Mouse (Mus musculus): ENCODE measurements around the gene Sfxn5. TPM values are rescaled to one million over a fixed set of nuclear protein-coding genes. Genes with fewer than 3 reads are reported as not detected.

Sfxn5 gene
- polyA plus RNA-seq, 1 experiment from 2014 or later, result 8.2 TPM

GRCm38 (mm10) chr6:85237595-85238337 is 95.5 kb downstream of the Sfxn5 start:
- no peak for ATAC-seq (ENCODE audit: insufficient number of reproducible peaks, insufficient read depth, low FRiP score, low TSS enrichment, low read depth)
- no peaks in the 10 kb centered on the region for H3K9me3 ChIP-seq
- H3K36me3 ChIP-seq, result no peaks in the 10 kb centered on the region
- H3K27ac ChIP-seq, result no peak overlapping the region
- no peak overlapping the region for H3K4me3 ChIP-seq
- WGBS, result 49% methylated on average over 10 of the region's 10 CpGs
- peaks cover 10% of the 10 kb centered on the region for H3K4me1 ChIP-seq
- H3K4me2 ChIP-seq, result no peak overlapping the region
- no peaks in the 10 kb centered on the region for H3K27me3 ChIP-seq
- H3K9ac ChIP-seq, result no peak overlapping the region

GRCm38 (mm10) chr6:85237001-85237400 is 96.2 kb downstream of the Sfxn5 start:
- 36% methylated on average over 5 of the region's 5 CpGs for WGBS
- no peak overlapping the region for H3K9ac ChIP-seq
- no peaks in the 10 kb centered on the region for H3K9me3 ChIP-seq
- H3K27ac ChIP-seq, result no peak overlapping the region
- no peak for ATAC-seq (ENCODE audit: insufficient number of reproducible peaks, insufficient read depth, low FRiP score, low TSS enrichment, low read depth)
- H3K36me3 ChIP-seq, result no peaks in the 10 kb centered on the region
- no peak overlapping the region for H3K4me2 ChIP-seq
- H3K4me1 ChIP-seq, result peaks cover 10% of the 10 kb centered on the region
- H3K27me3 ChIP-seq, result no peaks in the 10 kb centered on the region
- no peak overlapping the region for H3K4me3 ChIP-seq

GRCm38 (mm10) chr6:85234796-85235195 is 98.4 kb downstream of the Sfxn5 start:
- no peaks in the 10 kb centered on the region for H3K9me3 ChIP-seq
- peaks cover 18% of the 10 kb centered on the region for H3K4me1 ChIP-seq
- no peaks in the 10 kb centered on the region for H3K36me3 ChIP-seq
- WGBS, result 16% methylated on average over 5 of the region's 5 CpGs
- H3K27ac ChIP-seq, result no peak overlapping the region
- 0 out of 2 replicates have a peak overlapping the region, but pooled peaks have one; percentile 6 for H3K9ac ChIP-seq
- no peaks in the 10 kb centered on the region for H3K27me3 ChIP-seq
- H3K4me2 ChIP-seq, result no peak overlapping the region
- no peak for ATAC-seq (ENCODE audit: insufficient number of reproducible peaks, insufficient read depth, low FRiP score, low TSS enrichment, low read depth)
- no peak overlapping the region for H3K4me3 ChIP-seq

GRCm38 (mm10) chr6:85232836-85233623 is 100.2 kb downstream of the Sfxn5 start:
- Histone ChIP-seq H3K9me3 (no peaks in the 10 kb centered on the region), H3K9ac (no peak overlapping the region), H3K36me3 (no peaks in the 10 kb centered on the region), H3K27me3 (no peaks in the 10 kb centered on the region), H3K4me1 (peaks cover 17% of the 10 kb centered on the region), H3K27ac (no peak overlapping the region), H3K4me2 (no peak overlapping the region), H3K4me3 (no peak overlapping the region)
- no peak for ATAC-seq (ENCODE audit: insufficient number of reproducible peaks, insufficient read depth, low FRiP score, low TSS enrichment, low read depth)
- 39% methylated on average over 7 of the region's 7 CpGs for WGBS

DNA sequence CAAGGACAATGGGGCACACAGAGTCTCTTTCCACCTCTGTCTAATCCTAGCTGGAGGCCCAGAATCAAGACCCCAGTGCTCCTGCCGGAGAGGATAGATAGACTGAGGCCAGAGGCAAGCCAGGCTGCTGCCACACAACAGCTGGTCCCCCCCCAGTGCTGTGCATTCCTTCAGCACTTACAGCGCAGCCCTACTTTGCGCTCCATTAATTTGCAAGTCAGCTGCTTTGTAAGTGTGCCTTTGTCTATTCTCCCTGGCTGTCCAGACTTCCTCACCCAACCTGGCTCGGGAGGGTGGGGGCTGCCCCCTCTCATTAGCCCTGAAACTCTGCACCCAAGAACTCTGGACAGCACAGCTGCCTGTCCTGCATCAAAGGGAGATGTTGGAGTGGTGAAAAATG is 101.2 kb downstream of the Sfxn5 start:
- ATAC-seq (ENCODE audit: insufficient number of reproducible peaks, insufficient read depth, low FRiP score, low TSS enrichment, low read depth), result no peak
- Histone ChIP-seq H3K9me3 (no peaks in the 10 kb centered on the region), H3K36me3 (no peaks in the 10 kb centered on the region), H3K9ac (no peak overlapping the region), H3K4me3 (no peak overlapping the region), H3K4me2 (no peak overlapping the region), H3K4me1 (peaks cover 15% of the 10 kb centered on the region), H3K27me3 (no peaks in the 10 kb centered on the region), H3K27ac (no peak overlapping the region)
- WGBS, result 48% methylated on average over 4 of the region's 4 CpGs

- no peak overlapping the region for H3K27ac ChIP-seq
- no peaks in the 10 kb centered on the region for H3K9me3 ChIP-seq
- no peak overlapping the region for H3K4me3 ChIP-seq
- no peak overlapping the region for H3K4me2 ChIP-seq
- peaks cover 15% of the 10 kb centered on the region for H3K4me1 ChIP-seq
- H3K27me3 ChIP-seq, result no peaks in the 10 kb centered on the region
- H3K36me3 ChIP-seq, result no peaks in the 10 kb centered on the region
- 33% methylated on average over 6 of the region's 6 CpGs for WGBS
- no peak overlapping the region for H3K9ac ChIP-seq
- no peak for ATAC-seq (ENCODE audit: insufficient number of reproducible peaks, insufficient read depth, low FRiP score, low TSS enrichment, low read depth)
Observed at GRCm38 (mm10) chr6:85231469-85231868, 101.8 kb downstream of the Sfxn5 start.

DNA sequence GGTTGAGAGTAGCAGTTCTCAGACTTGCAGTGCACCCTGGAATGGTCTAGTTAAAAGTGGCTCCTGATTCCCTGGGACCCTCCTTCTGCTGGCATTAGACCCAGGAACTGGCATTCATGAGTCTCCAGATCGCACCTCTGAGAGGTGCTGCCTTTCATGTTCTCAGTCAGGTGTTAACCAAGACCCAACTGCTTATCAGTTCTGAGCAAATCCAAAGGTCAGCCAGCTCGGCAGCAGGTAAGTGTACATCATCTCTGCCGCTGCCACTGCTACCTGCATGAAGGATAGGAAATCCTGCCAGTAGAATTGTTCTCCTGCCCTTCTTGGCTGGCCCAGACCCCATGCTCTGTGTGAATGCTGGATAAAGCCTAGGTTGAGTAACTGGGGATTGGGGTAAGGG is 102.5 kb downstream of the Sfxn5 start:
- Histone ChIP-seq H3K27ac (no peak overlapping the region), H3K36me3 (no peaks in the 10 kb centered on the region), H3K9me3 (no peaks in the 10 kb centered on the region), H3K4me3 (no peak overlapping the region), H3K4me1 (peaks cover 15% of the 10 kb centered on the region), H3K27me3 (no peaks in the 10 kb centered on the region), H3K4me2 (no peak overlapping the region), H3K9ac (no peak overlapping the region)
- no peak for ATAC-seq (ENCODE audit: insufficient number of reproducible peaks, insufficient read depth, low FRiP score, low TSS enrichment, low read depth)
- 74% methylated on average over 3 of the region's 3 CpGs for WGBS

DNA sequence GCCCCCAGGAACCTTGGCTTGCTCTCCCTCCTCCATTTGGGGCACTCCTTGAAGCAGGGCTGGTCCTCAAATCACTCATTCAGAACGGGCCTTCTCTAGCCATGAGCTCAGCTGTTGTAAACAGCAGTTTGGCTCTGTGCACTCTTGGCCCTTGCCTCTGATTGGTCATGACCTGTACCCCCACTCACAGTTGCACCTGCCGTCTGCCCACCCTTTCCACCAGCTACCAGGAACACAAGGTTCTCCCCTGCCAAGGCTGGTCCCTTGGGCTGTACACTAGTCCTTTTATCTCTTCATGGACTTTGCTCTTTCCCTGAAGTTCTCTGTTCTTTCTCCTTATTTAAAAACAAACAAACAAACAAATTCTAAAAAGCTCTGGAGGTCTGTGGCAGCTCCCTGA is 105.7 kb downstream of the Sfxn5 start:
- 70% methylated on average over 2 of the region's 2 CpGs for WGBS
- H3K4me1 ChIP-seq, result peaks cover 24% of the 10 kb centered on the region
- no peak for ATAC-seq (ENCODE audit: insufficient number of reproducible peaks, insufficient read depth, low FRiP score, low TSS enrichment, low read depth)
- H3K27me3 ChIP-seq, result no peaks in the 10 kb centered on the region
- no peak overlapping the region for H3K4me2 ChIP-seq
- H3K36me3 ChIP-seq, result no peaks in the 10 kb centered on the region
- no peak overlapping the region for H3K27ac ChIP-seq
- no peak overlapping the region for H3K4me3 ChIP-seq
- H3K9me3 ChIP-seq, result no peaks in the 10 kb centered on the region
- H3K9ac ChIP-seq, result no peak overlapping the region

- Histone ChIP-seq H3K36me3 (no peaks in the 10 kb centered on the region), H3K4me3 (no peak overlapping the region), H3K9ac (no peak overlapping the region), H3K27ac (no peak overlapping the region), H3K4me1 (peaks cover 23% of the 10 kb centered on the region), H3K9me3 (no peaks in the 10 kb centered on the region), H3K27me3 (no peaks in the 10 kb centered on the region), H3K4me2 (no peak overlapping the region)
- WGBS, result 76% methylated on average over 9 of the region's 9 CpGs
- no peak for ATAC-seq (ENCODE audit: insufficient number of reproducible peaks, insufficient read depth, low FRiP score, low TSS enrichment, low read depth)
Observed at GRCm38 (mm10) chr6:85226570-85226969, 106.7 kb downstream of the Sfxn5 start.

- Histone ChIP-seq H3K27ac (no peak overlapping the region), H3K36me3 (no peaks in the 10 kb centered on the region), H3K9ac (no peak overlapping the region), H3K4me3 (no peak overlapping the region), H3K4me2 (no peak overlapping the region), H3K27me3 (no peaks in the 10 kb centered on the region), H3K9me3 (no peaks in the 10 kb centered on the region), H3K4me1 (peaks cover 39% of the 10 kb centered on the region)
- no peak for ATAC-seq (ENCODE audit: insufficient number of reproducible peaks, insufficient read depth, low FRiP score, low TSS enrichment, low read depth)
- 39% methylated on average over 15 of the region's 15 CpGs for WGBS
Observed at GRCm38 (mm10) chr6:85224442-85224891, 108.8 kb downstream of the Sfxn5 start.

DNA sequence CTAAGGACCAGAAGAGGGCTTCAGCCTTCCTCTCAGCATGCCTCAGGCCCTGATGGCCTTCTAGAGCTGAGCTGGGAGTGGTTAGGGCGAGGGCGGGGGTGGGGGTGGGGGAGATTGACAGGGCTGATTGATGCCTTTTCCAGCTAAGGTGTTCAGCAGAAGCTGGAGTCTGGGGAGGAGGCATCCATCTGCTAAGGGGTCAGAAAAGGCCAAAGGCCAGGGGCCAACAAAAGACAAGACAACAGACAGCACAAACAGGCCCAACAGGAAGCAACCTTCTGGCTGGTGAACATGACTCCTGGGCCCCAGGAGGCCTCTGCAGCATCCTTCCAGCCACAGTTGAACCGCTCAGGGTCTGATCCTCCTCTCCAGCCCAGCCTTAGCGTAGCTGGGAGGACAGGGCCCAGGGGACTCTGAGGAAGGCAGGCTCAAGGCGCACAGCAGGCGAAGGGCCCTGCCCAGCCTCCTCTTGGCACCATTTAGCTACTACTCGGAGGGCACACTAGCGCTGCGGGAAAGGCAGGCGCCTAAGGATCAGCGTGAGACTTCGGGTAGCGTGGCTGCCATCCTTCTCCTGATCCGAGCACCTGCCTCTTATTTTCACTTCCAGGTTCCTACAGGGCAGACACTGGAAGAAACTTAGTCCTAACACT is 109.6 kb downstream of the Sfxn5 start:
- H3K4me3 ChIP-seq, result no peak overlapping the region
- peaks cover 47% of the 10 kb centered on the region for H3K4me1 ChIP-seq
- H3K9me3 ChIP-seq, result no peaks in the 10 kb centered on the region
- ATAC-seq (ENCODE audit: insufficient number of reproducible peaks, insufficient read depth, low FRiP score, low TSS enrichment, low read depth), result no peak
- H3K36me3 ChIP-seq, result no peaks in the 10 kb centered on the region
- H3K27ac ChIP-seq, result no peak overlapping the region
- WGBS, result 28% methylated on average over 14 of the region's 14 CpGs
- H3K4me2 ChIP-seq, result no peak overlapping the region
- H3K9ac ChIP-seq, result peak overlapping the region; percentile 46; the same call in 1 of the 2 replicates
- H3K27me3 ChIP-seq, result no peaks in the 10 kb centered on the region

Data from embryonic facial prominence, embryonic 13.5 days (tissue).